Mouse (Mus musculus) effector memory CD4-positive, alpha-beta T cell, adult 5 months (primary cell): ENCODE measurements around the gene Rxrb. TPM values are rescaled to one million over a fixed set of nuclear protein-coding genes. Genes with fewer than 3 reads are reported as not detected.

ENCODE experiments used
- polyA plus RNA-seq: library from polyadenylated mRNA; unstranded; fragments of 100-300 nt; shearing (Covaris generic); gene quantifications from one replicate; pipeline ENCODE4 v1.2.1, GENCODE M21; 2017

Gene Rxrb
- polyA plus RNA-seq, result 85.3 TPM

GRCm38 (mm10) chr17:34031465-34032173, at the start of gene Rxrb, which contains the start of gene Slc39a7:
Rxrb (plus strand) TSS chr17:34031812.
Slc39a7 (minus strand) TSS chr17:34031682.

GRCm38 (mm10) chr17:34000150-34000537, 31.5 kb upstream of the Rxrb start, which contains the start of gene H2-K1:
H2-K1 (minus strand) TSS chr17:34000347.

GRCm38 (mm10) chr17:34024317-34024821, 7.2 kb upstream of the Rxrb start, which contains the start of gene Ring1:
Ring1 (minus strand) TSS chr17:34024680.

GRCm38 (mm10) chr17:34027656-34028223, 3.9 kb upstream of the Rxrb start, which contains the start of gene H2-Ke6:
H2-Ke6 (minus strand) TSS chr17:34028060.

GRCm38 (mm10) chr17:34038878-34039561, 7.4 kb downstream of the Rxrb start, which contains the start of gene Col11a2:
Col11a2 (plus strand) TSS chr17:34039437.

Other genes starting within 250 kb of the Rxrb start
- 0.39 TPM for gene Angptl4, start 250.0 kb upstream of the Rxrb start, polyA plus RNA-seq
- gene Kank3, start 221.3 kb upstream of the Rxrb start, polyA plus RNA-seq, result 2.5 TPM
- gene Rps28, start 207.2 kb upstream of the Rxrb start, polyA plus RNA-seq, result 1,034 TPM
- 205 TPM for gene Ndufa7, start 207.2 kb upstream of the Rxrb start, polyA plus RNA-seq
- 16.6 TPM for gene Cd320, start 188.7 kb upstream of the Rxrb start, polyA plus RNA-seq
- gene Gm7029, start 158.0 kb upstream of the Rxrb start, polyA plus RNA-seq, result not detected
- gene Kifc1, start 141.2 kb upstream of the Rxrb start, polyA plus RNA-seq, result 2.4 TPM
- 3.3 TPM for gene Platr17, start 126.7 kb upstream of the Rxrb start, polyA plus RNA-seq
- 58.7 TPM for gene Daxx, start 122.4 kb upstream of the Rxrb start, polyA plus RNA-seq
- gene Tapbp, start 115.9 kb upstream of the Rxrb start, polyA plus RNA-seq, result 359 TPM
- gene Zbtb22, start 115.9 kb upstream of the Rxrb start, polyA plus RNA-seq, result 18.9 TPM
- gene Rgl2, start 102.3 kb upstream of the Rxrb start, polyA plus RNA-seq, result 91.0 TPM
- gene Pfdn6, start 91.5 kb upstream of the Rxrb start, polyA plus RNA-seq, result 83.7 TPM
- 38.7 TPM for gene Wdr46, start 91.2 kb upstream of the Rxrb start, polyA plus RNA-seq
- gene B3galt4, start 80.3 kb upstream of the Rxrb start, polyA plus RNA-seq, result 7.9 TPM
- gene Vps52, start 76.0 kb upstream of the Rxrb start, polyA plus RNA-seq, result 48.6 TPM
- 2,421 TPM for gene Rps18, start 75.8 kb upstream of the Rxrb start, polyA plus RNA-seq
- 13,966 TPM for gene H2-K1, start 31.5 kb upstream of the Rxrb start, polyA plus RNA-seq
- gene Ring1, start 7.1 kb upstream of the Rxrb start, polyA plus RNA-seq, result 29.5 TPM
- gene H2-Ke6, start 3.8 kb upstream of the Rxrb start, polyA plus RNA-seq, result 238 TPM
- gene Slc39a7, start 130 bp upstream of the Rxrb start, polyA plus RNA-seq, result 112 TPM
- gene Col11a2, start 7.6 kb downstream of the Rxrb start, polyA plus RNA-seq, result 0.94 TPM
- 6.3 TPM for gene H2-Oa, start 60.5 kb downstream of the Rxrb start, polyA plus RNA-seq
- 18.9 TPM for gene H2-DMa, start 87.7 kb downstream of the Rxrb start, polyA plus RNA-seq
- gene Brd2, start 90.8 kb downstream of the Rxrb start, polyA plus RNA-seq, result 276 TPM
- gene H2-DMb2, start 111.5 kb downstream of the Rxrb start, polyA plus RNA-seq, result 0.97 TPM
- gene H2-DMb1, start 121.3 kb downstream of the Rxrb start, polyA plus RNA-seq, result not detected
- gene Tap1, start 155.7 kb downstream of the Rxrb start, polyA plus RNA-seq, result 199 TPM
- gene Psmb9, start 156.0 kb downstream of the Rxrb start, polyA plus RNA-seq, result 260 TPM
- gene Psmb8, start 165.9 kb downstream of the Rxrb start, polyA plus RNA-seq, result 610 TPM
- 230 TPM for gene Tap2, start 171.7 kb downstream of the Rxrb start, polyA plus RNA-seq
- gene H2-Ob, start 207.1 kb downstream of the Rxrb start, polyA plus RNA-seq, result 31.4 TPM
- 5.6 TPM for gene H2-Ab1, start 225.9 kb downstream of the Rxrb start, polyA plus RNA-seq